Mouse (Mus musculus): ENCODE data around the gene Ccdc80. TPM values are rescaled to one million over a fixed set of nuclear protein-coding genes. Genes with fewer than 3 reads are reported as not detected.

Gene Ccdc80
- polyA plus RNA-seq, 2 experiments: 3.7 to 6.8 TPM

DNA sequence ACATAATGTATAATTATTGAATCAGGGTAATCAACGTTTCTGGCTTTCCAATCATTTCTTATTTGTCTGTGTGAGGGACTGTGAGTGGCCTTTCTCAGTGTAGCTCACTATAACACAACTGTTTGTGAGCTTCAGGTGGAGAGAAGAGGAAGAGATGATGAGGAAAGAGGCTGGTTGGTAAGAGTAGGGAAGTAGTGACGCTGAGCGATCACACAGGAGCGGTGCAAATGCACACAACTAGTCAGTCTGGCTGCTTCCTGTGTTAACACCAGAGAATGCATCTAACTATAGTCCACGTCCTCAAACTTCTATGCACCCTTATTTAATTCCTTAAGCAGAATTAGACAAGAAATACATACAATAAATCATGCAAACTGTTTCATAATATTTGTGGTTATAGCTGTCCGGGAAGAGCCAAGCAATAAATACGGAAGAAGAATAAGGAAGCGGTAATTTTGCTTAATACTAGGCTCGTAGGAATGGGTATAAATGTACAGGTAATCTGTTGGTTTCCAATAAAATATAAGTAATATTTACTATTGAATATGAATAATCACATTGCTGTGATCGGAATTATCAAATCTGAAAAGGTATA, 55.4 kb downstream of the Ccdc80 start:
- H3K36me3 ChIP-seq (replicated peaks; ENCODE audit: control insufficient read depth, insufficient read depth, low read depth): no peaks in the 10 kb centered on the region; the same call in none of the 2 replicates
- 60% methylated on average over 10 of the region's 10 CpGs for WGBS (ENCODE audit: insufficient replicate concordance)
- ATAC-seq (ENCODE audit: insufficient read depth): no peak

DNA sequence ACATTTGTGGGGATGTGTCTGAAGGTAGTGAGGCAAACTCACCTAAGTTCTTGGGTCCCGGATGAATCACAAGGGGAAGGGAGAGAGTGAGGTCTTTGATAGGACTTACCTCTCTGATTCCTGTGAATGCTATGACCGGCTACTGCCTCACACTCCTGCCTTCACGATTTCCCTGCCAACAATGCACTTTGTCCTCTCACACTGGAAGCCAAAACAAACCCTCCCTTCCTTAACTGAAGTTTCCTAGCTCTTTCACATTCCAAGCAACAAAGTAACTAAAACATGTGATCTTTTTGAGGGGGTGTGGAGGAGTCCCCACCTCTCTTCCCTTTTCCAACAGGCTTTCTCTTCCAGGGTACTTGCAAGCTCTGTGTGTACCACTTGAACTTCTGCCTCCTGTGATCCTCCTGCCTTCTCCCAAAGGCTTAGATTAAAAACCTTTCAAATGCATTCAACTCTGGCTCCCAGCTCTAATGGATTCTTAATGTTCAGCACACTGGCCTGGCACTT, 61.6 kb downstream of the Ccdc80 start:
- no peak for DNase-seq (ENCODE audit: low read depth in 3 of 3, low spot score in 3 of 3)
- TF ChIP-seq EP300 (IDR thresholded peaks at IDR 0.05; ENCODE audit: low read depth) (no peak), CTCF (IDR thresholded peaks at IDR 0.05; ENCODE audit: low read depth) (no peak)
- Histone ChIP-seq H3K4me2 (ENCODE audit: low read depth) (no peak overlapping the region), H3K4me1 (replicated peaks; ENCODE audit: control insufficient read depth in 2 of 2, insufficient read depth in 2 of 2, low read length in 1 of 2) (peaks cover 6 to 12% of the 10 kb centered on the region in 2 experiments; a peak in 3 of 4 replicates), H3K27me3 (ENCODE audit: control insufficient read depth, insufficient read depth, low read length) (no peaks in the 10 kb centered on the region), H3K9me3 (ENCODE audit: control insufficient read depth, low read length) (no peaks in the 10 kb centered on the region), H3K27ac (no peak overlapping the region), H3K4me3 (ENCODE audit: insufficient read depth in 1 of 2, low read depth in 2 of 2, low read length in 2 of 2) (no peak overlapping the region), H3K36me3 (replicated peaks; ENCODE audit: control insufficient read depth, insufficient read depth, low read depth) (no peaks in the 10 kb centered on the region; the same call in none of the 2 replicates), H3K9ac (replicated peaks) (no peak overlapping the region)
- WGBS (ENCODE audit: insufficient replicate concordance): 64% methylated on average over 3 of the region's 3 CpGs
- ATAC-seq (ENCODE audit: insufficient read depth): no peak

More for the DNA sequence above, 55.4 kb downstream of the Ccdc80 start:
- no peaks in the 10 kb centered on the region for H3K27me3 ChIP-seq (ENCODE audit: control insufficient read depth, insufficient read depth, low read length)
- H3K4me1 ChIP-seq (replicated peaks; ENCODE audit: control insufficient read depth in 2 of 2, insufficient read depth in 2 of 2, low read length in 1 of 2): no peaks in the 10 kb centered on the region
- TF ChIP-seq CTCF (IDR thresholded peaks at IDR 0.05; ENCODE audit: low read depth) (no peak), EP300 (IDR thresholded peaks at IDR 0.05; ENCODE audit: low read depth) (no peak)
- H3K9me3 ChIP-seq (ENCODE audit: control insufficient read depth, low read length): no peaks in the 10 kb centered on the region
- DNase-seq (ENCODE audit: low read depth in 3 of 3, low spot score in 3 of 3): no peak
- H3K27ac ChIP-seq: no peak overlapping the region
- H3K9ac ChIP-seq (replicated peaks): no peak overlapping the region
- no peak overlapping the region for H3K4me2 ChIP-seq (ENCODE audit: low read depth)
- no peak overlapping the region for H3K4me3 ChIP-seq (ENCODE audit: insufficient read depth in 1 of 2, low read depth in 2 of 2, low read length in 2 of 2)

GRCm38 (mm10) chr16:45158136-45158521, 64.9 kb downstream of the Ccdc80 start:
- Histone ChIP-seq H3K4me3 (ENCODE audit: insufficient read depth in 1 of 2, low read depth in 2 of 2, low read length in 2 of 2) (peak overlapping the region; percentile 72 to 87), H3K4me1 (replicated peaks; ENCODE audit: control insufficient read depth in 2 of 2, insufficient read depth in 2 of 2, low read length in 1 of 2) (peaks cover 8 to 13% of the 10 kb centered on the region in 2 experiments; a peak in 3 of 4 replicates), H3K4me2 (ENCODE audit: low read depth) (peak overlapping the region; percentile 92), H3K36me3 (replicated peaks; ENCODE audit: control insufficient read depth, insufficient read depth, low read depth) (no peaks in the 10 kb centered on the region), H3K27ac (peak overlapping the region; percentile 70), H3K27me3 (ENCODE audit: control insufficient read depth, insufficient read depth, low read length) (no peaks in the 10 kb centered on the region), H3K9me3 (ENCODE audit: control insufficient read depth, low read length) (no peaks in the 10 kb centered on the region), H3K9ac (replicated peaks) (peak overlapping the region; percentile 74)
- DNase-seq (ENCODE audit: low read depth in 3 of 3, low spot score in 3 of 3): peak; percentile 56 to 72 (median 71)
- WGBS (ENCODE audit: insufficient replicate concordance): 3% methylated on average over 20 of the region's 20 CpGs
- peak; percentile 73 for ATAC-seq (ENCODE audit: insufficient read depth)
- no peak for TF ChIP-seq EP300 (IDR thresholded peaks at IDR 0.05; ENCODE audit: low read depth)
- no peak for TF ChIP-seq CTCF (IDR thresholded peaks at IDR 0.05; ENCODE audit: low read depth)

GRCm38 (mm10) chr16:45158522-45159388, 65.6 kb downstream of the Ccdc80 start, which contains the start of the genes Slc35a5 and Atg3:
Gene Slc35a5, minus strand, starts transcription at chr16:45158706.
Gene Atg3, plus strand, starts transcription at chr16:45158785.
- WGBS (ENCODE audit: insufficient replicate concordance): under 1% methylated on average over 64 of the region's 64 CpGs

More at GRCm38 (mm10) chr16:45158522-45159388, 65.6 kb downstream of the Ccdc80 start, which contains the start of the genes Slc35a5 and Atg3:
- H3K9me3 ChIP-seq (ENCODE audit: control insufficient read depth, low read length): no peaks in the 10 kb centered on the region
- peak within 1 kb of the TSS; percentile 74 for H3K9ac ChIP-seq (replicated peaks)
- H3K27me3 ChIP-seq (ENCODE audit: control insufficient read depth, insufficient read depth, low read length): no peaks in the 10 kb centered on the region
- peak within 1 kb of the TSS; percentile 70 for H3K27ac ChIP-seq
- H3K36me3 ChIP-seq (replicated peaks; ENCODE audit: control insufficient read depth, insufficient read depth, low read depth): no peaks in the 10 kb centered on the region
- peaks cover 8 to 13% of the 10 kb centered on the region in 2 experiments; a peak in 3 of 4 replicates for H3K4me1 ChIP-seq (replicated peaks; ENCODE audit: control insufficient read depth in 2 of 2, insufficient read depth in 2 of 2, low read length in 1 of 2)
- H3K4me3 ChIP-seq (ENCODE audit: insufficient read depth in 1 of 2, low read depth in 2 of 2, low read length in 2 of 2): peak within 1 kb of the TSS; percentile 72 to 87
- TF ChIP-seq EP300 (IDR thresholded peaks at IDR 0.05; ENCODE audit: low read depth) (no peak), CTCF (IDR thresholded peaks at IDR 0.05; ENCODE audit: low read depth) (no peak)
- H3K4me2 ChIP-seq (ENCODE audit: low read depth): peak within 1 kb of the TSS; percentile 92
- peak; percentile 87 for ATAC-seq (ENCODE audit: insufficient read depth)
- peak; percentile 86 to 91 (median 89) for DNase-seq (ENCODE audit: low read depth in 3 of 3, low spot score in 3 of 3)
